Mouse (Mus musculus): ENCODE measurements around the gene Hs3st5.
"Not testable (repeated sequence)": the region's sequence is repeated elsewhere in the genome, so short reads cannot be mapped to it uniquely, and the experiment has no call there.

Gene Hs3st5

GRCm38 (mm10) chr10:36558736-36559135 is 52.1 kb downstream of the Hs3st5 start:
- DNase-seq: no peak

GRCm38 (mm10) chr10:36567258-36567657 is 60.6 kb downstream of the Hs3st5 start:
- no peak for DNase-seq

DNA sequence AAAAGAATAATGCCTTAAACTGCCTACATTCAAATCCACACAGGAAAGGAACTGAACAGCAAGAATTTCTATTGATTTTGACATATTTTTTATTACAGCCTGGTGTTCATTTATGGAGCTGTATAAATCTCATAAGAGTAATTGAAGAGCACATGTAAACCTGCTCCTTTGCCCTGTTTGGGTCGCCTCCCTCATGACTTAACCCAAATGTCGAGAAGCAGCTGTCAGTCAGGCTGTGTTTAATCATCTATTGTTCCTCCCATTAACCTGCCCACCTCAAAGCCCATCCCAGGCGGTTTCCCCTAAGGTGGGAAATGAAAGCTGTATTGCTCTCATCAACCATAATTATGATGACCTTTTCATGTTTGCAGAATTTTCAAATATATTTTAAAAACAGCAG is 65.9 kb downstream of the Hs3st5 start:
- no peak for DNase-seq

- DNase-seq: no peak
Measured at GRCm38 (mm10) chr10:36578375-36579145, 71.9 kb downstream of the Hs3st5 start.

DNA sequence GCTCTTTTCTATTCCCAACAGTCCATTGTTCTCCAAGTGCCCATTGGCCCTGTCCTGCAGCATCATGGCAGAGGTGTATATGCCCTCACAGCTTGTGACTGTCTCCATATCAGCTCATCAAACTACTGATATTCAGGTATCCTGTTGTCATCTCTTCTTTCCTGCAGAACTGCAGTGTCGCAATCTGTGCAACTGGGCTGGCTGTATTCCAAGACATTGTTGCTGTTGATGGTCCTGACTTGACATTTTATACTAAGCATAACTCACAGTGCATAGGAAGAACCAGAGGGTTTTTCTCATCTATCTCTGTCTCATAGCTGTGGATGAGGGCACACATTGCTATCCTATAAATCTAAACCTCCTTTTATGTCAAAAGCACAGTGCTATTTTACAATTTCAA is 103.8 kb downstream of the Hs3st5 start:
- DNase-seq: no peak

DNA sequence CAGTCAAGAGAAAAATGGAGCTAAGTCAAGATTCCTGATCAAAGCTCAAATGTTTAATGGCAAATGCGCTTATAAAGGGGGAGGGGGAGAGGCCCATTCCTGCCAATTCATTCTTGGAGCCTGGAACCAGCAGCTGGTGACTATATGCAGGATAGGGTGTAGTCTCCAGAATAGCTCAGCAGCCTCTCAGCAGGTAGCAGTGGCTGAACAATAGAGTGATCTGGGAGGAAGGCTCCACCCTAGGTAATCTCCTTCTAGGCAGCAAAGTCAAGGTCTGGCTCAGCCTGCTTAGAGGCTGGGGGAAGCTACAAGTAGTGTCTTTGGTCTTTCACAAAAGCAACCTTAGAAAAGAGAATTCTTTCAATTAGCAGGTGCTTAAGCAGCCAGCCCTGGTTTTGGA is 104.8 kb downstream of the Hs3st5 start:
- DNase-seq: not testable (repeated sequence)

GRCm38 (mm10) chr10:36623037-36623436 is 116.4 kb downstream of the Hs3st5 start:
- DNase-seq: no peak

- DNase-seq: no peak
Measured at GRCm38 (mm10) chr10:36627952-36628351, 121.3 kb downstream of the Hs3st5 start.

DNA sequence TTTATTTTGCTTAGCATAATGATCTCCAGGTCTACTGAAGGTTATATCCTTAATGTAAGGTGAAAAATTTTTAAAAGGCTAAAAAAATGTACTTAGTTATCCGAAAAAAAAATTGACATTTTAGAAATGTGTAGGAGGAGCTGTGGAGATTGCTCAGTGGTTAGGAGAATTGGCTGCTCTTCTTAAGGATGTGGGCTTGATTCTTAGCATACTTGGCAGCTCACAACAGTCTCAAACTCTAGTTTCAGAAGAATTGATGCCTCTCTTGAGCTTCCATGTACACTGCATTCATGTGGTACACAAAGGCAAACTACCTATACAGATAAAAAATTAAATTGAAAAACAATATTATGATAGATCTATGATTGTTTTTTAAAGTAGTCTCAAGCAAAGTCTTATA is 125.1 kb downstream of the Hs3st5 start:
- DNase-seq: no peak

- no peak for DNase-seq
Measured at GRCm38 (mm10) chr10:36650653-36651052, 144.0 kb downstream of the Hs3st5 start.

DNA sequence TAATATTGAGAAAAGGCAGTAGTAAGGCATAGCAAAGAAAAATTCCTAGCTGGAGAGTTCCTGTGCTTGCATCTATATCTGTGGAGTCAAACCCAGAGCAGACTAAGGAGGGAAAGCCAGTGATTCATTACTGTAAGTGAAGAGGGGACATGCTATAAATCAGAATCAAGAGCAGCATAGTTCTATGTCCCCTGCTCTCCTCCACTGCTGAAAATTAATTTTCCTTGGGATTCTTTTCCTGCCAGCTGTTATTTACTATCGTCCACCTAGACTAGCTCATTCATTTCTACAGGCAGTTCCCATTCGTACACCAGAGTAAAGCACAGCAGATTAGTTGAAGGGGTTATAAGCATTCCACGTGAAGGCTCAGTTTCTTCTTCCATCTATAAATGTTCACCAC is 207.4 kb downstream of the Hs3st5 start:
- no peak for DNase-seq

DNA sequence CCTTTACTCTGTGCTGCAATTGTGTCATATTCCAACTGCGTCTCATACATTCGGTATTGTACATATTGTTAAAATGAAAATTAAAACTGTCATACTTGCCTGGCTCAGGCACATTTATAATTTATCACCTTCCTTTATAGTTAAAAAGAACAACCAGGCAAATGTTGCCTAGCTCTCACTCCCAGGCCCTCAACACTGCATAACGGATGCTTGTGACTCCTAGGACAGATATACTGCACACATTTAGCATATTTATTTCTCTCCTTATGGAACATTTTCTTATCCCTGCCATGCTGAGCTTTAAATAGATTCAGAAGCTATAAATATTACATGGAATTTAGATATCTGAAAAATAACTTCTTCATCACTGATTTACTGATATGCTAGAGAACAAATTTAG is 219.6 kb downstream of the Hs3st5 start:
- no peak for DNase-seq

DNA sequence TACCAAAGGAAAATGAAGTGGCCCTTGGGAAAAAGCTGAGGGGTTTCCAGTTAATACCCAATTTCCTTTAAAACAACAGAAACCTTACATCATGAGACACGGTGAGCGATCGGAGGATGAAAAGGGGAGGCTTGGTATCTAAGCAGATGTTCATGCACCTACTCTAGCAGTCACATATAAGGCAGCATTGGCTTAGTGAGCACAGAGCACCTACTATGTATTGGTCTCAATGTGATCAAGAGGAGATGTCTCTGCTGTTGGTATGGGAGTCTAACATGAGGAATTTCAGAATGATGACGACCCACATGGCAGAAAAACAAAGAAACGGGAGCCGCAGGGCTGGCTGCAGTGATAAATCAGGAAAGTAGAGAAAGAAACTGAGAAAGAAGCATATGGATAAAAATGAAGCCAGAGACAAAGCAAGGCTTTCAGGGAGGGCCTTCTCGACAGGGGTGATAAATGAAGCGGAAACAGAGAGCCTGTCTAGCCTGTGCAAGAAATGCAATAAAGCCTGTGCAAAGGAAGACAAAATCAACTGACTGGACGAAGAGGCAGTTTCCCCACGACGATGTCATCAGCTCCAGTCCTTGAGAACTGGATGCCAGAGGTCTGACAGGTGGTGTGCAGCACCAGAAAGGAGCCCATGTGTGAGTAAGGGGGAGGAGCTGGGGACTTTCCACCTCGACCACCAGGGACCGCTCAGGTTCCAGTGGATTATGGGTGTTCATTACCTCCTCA is 222.9 kb downstream of the Hs3st5 start:
- no peak for DNase-seq

GRCm38 (mm10) chr10:36739375-36739774 is 232.8 kb downstream of the Hs3st5 start:
- DNase-seq: no peak

DNA sequence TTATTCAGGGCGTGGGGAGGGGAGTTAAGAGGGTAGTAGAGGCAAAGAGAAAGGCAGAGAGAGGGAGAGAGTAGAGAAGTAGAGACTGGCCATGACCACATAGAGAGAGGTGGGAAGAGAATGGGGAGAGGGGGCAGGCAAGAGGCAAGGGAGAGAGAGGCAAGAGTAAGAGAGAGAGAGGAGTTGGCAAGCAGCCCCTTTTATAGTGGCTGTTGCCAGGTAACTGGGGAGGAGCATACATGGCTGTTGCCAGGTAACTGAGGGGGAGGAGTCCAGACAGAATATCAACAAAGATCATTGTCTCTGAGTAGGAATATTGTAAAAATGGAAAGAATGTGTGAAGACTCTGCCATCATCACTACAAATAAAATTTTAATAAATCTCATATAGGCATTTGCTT is 243.4 kb downstream of the Hs3st5 start:
- DNase-seq: no peak

- DNase-seq: no peak
Measured at GRCm38 (mm10) chr10:36754471-36754870, 247.9 kb downstream of the Hs3st5 start.

DNA sequence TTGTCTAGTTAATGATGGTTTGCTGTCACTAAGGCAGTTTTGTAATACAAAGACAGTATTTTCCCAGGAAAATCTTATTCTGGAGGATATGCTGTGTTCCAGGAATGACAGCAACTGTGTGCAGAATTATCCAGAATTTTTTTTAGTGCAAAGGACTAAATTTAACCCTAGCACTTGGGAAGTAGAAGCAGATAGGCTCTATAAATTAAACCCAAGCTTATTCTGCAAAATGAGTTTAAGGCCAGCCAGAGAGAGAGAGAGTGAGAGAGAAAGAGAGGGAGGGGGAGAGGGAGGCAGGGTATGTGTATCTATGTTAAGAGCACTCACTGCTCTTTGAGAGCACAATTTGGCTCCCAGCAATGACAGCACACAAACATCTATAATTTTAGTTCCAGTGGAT is 267.0 kb downstream of the Hs3st5 start:
- DNase-seq: no peak

DNA sequence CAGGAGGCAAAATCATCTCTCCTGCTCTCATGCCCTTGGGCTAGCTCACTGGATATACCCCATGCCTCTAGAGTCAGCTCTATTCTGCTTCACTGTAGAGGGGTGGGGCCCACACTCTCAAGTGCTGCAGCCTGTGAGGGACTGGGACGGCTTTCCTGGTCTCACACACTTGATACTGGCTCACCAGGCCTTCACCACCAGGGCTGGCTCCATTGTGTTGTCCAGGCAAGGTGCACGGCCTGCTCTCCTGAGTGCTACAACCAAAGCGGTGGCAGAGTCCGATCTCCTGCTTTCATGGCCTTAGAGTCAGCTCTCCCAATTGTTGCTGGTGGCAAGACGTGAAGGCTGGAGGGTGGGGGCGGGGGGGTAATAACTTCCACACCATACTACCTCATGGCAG is 268.3 kb downstream of the Hs3st5 start:
- DNase-seq: no peak

- no peak for DNase-seq
Measured at GRCm38 (mm10) chr10:36781641-36782040, 275.0 kb downstream of the Hs3st5 start.

DNA sequence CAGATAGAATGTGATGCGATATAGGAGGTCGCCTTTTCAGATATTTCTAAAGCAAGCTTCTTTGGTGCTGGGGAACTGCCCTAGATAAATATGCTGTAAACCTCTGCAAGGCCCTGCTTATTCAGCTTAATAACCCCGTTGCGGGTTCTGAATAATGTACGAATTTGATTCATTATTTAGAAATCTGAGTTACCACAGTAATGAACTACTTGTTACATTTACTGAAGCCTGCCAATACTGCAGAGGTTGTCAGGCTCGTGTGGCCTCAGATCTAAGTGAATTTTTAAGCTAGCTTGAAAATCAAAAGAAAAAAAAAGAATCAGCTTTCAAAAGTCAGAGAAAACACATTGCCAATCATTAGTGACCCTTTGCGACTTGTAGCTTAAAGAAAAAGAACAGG is 280.4 kb downstream of the Hs3st5 start:
- no peak for DNase-seq

- DNase-seq: no peak
Measured at GRCm38 (mm10) chr10:36791771-36792170, 285.2 kb downstream of the Hs3st5 start.

GRCm38 (mm10) chr10:36795311-36795710 is 288.7 kb downstream of the Hs3st5 start:
- no peak for DNase-seq

GRCm38 (mm10) chr10:36800925-36801482 is 294.4 kb downstream of the Hs3st5 start:
- DNase-seq: no peak

DNA sequence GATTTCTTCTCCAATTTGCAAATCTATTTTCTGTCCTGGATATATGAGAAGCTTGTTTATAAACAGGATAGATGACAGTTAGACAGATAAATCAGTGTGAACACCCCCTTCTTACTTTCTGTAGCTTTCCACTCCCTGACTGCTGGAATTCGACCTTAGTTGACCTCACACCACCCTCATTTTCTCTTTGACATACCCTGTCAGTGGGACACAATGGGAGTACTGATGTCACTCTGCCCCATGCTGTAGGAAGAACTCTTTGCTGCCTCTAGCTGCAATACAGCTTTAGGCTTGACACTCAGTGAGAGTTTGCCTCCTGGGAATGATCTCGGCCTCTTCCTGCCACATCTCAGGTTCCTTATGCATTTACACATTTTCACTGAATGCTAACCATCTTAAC is 297.1 kb downstream of the Hs3st5 start:
- no peak for DNase-seq
